Mouse (Mus musculus) T-helper 2 cell (primary cell): ENCODE data around the gene Zdhhc18.
"Not testable (repeated sequence)": the region's sequence is repeated elsewhere in the genome, so short reads cannot be mapped to it uniquely, and the experiment has no call there.

Experiments
- in situ Hi-C: fragments of 300-600 bp; cut with MboI, MseI; formaldehyde crosslinking; loops from one replicate; pipeline ENCODE4 v1.15.1; 2025; ENCODE audit warnings: high pct_unique_total_duplicates

The Zdhhc18 gene

GRCm38 (mm10) chr4:133662945-133663344 is 13.0 kb upstream of the Zdhhc18 start:
- in situ Hi-C loops, result loop anchor here (5.0 kb wide), 1 partner anchor 169 kb away; no protein-coding TSS in a partner anchor

DNA sequence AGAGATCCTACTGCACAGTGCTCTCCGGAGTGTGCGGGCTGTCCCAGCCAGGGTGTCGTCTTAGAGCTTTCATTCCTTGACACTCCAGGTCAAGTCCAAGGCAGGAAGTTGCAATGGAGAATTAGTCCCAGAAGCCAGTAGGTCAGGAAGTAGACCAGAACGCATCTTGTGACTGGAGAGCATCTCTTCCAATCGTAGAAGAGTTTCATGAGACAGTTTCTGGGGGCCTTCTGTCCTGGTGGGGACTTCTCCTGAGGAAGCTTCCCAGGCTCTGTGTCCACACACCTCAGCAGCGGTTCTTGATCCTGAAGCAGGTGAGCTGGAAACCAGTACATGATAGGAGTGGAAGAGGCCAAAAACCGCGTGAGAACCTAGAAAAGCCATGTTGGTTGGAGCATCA is 12.5 kb upstream of the Zdhhc18 start:
- in situ Hi-C loops, result loop anchor here (5.0 kb wide), 1 partner anchor 170 kb away; no protein-coding TSS in a partner anchor

DNA sequence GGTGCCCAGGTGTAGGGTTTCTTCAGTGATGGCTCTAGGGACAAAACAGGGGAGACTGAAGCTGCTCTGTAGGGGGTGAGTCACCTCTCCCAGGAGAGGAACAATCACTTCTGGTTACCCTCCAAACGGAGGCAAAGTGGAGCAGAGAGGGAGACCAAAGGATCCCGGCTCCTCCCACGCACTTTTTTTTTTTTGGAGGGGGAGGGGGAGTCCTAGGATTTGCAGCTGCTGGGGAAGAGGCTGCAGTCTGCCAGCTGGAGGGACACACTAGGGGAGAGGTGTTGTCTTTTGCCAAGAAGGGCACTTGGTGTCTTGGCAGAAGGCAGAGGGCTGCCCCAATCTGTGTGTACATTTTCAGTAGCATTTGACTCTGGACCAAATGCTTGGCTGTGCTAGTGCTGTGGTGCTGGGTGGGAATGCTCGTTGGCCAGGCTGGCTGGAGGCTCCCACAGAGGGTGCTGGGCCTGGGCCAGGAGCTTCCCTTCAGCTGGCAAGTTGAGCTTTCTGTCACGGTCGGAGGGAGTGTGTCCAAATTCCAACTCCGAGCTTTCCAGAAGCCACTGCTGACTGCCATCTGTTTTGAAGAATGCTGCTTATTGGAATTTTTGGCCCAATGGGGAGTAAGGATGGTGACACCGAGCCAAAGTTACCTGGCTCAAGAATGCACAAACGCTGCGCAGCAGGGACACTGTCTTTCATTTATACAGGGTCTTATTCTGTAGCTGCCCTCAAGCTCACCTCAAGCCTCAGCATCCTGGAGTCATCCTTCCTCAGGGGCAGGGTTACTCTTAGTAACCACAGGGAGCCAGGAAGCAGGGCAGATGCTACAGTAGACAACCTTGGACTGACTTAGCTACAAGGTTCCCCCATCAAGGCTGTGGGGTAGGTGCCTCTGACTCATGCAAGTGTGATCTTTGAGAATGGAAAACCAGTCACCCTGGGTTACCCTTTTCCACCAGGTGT is 10.5 kb upstream of the Zdhhc18 start:
- in situ Hi-C loops, result loop anchor here (5.0 kb wide), 1 partner anchor 172 kb away; no protein-coding TSS in a partner anchor

- in situ Hi-C loops, result loop anchor here (5.0 kb wide), 1 partner anchor 173 kb away; no protein-coding TSS in a partner anchor
Observed at GRCm38 (mm10) chr4:133659497-133660192, 9.7 kb upstream of the Zdhhc18 start.

DNA sequence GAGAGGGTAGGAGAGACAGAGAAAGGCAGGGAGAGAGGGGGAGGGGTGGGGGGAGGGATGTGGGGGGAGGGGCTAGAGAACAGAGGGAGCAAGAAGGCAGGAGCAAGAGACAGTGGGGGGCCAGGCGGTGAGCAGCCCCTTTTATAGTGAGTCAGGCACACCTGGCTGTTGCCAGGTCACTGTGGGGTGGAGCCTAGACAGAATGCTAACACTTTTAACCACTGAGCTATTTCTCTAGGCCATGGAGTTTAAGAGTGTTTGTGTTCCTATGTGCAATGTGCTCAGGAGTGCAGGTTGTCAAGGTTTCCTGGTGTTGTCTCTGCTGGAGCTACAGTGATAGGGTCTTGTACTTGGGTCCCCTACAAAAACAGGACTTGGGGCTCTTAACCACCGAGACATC is 8.8 kb upstream of the Zdhhc18 start:
- in situ Hi-C loops, result no loop called here

- in situ Hi-C loops, result no loop called here
Observed at GRCm38 (mm10) chr4:133657829-133658458, 8.0 kb upstream of the Zdhhc18 start.

GRCm38 (mm10) chr4:133656997-133657396 is 7.0 kb upstream of the Zdhhc18 start:
- in situ Hi-C loops, result no loop called here

DNA sequence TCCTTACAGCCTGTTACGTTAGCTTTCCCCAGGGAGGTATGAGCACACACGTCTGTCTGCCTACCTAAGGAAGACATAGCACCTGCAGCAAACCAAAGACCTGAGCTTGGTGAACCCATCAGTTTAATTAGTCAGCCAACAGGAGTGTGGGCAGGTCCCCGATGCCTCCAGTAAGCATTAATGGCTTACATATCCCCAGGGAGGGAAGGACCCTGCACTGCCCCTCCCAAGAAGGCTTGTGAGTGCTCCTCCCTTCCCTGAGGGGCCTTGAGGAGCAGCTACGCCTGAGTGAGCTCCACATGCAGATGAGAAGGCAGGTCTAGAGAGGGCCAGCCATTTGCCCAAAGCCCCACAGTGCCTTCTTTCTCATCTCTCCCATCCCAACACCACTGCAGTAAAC is 6.3 kb upstream of the Zdhhc18 start:
- in situ Hi-C loops, result no loop called here

- in situ Hi-C loops, result not testable (repeated sequence)
Observed at GRCm38 (mm10) chr4:133654070-133654469, 4.1 kb upstream of the Zdhhc18 start.

DNA sequence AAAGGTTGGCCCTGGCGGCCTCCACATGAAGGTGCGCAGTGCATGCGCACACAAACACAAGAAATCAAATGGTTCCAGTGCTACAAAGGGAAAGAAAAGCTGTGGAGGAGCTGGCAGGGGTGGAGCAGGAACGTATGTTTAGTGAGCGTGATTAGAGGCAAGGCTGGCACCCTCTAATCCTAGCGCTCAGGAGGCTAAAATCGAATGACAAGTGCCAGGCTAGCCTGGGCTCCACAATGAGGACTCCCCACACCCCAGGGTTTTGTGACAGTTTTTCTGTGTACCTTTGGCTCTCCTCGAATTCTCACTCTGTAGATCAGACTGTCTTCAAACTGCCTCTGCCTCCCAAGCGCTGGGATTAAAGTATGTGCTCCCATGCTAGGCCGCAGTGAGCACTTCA is 2.8 kb upstream of the Zdhhc18 start:
- in situ Hi-C loops, result no loop called here

DNA sequence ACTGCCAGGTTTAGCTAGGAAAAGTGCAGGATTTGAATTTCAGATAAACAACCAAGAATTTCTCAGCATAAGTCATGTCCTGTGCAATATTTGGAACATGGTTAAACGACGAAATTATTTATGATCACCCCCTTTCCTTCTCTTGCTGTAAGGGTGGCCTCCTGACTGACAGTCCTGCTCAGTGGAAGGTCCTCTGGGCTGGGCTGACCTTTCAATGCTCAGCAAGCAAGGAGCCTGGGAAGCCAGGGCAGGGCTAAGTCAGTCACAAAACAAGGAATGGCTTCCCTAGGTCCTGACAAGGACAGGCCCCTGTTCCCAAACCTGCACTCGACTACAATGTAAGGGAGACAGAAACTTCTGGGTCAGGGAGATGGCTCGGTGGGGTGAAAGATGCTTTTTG is 2.0 kb upstream of the Zdhhc18 start:
- in situ Hi-C loops, result no loop called here

GRCm38 (mm10) chr4:133651445-133651844 is 1.5 kb upstream of the Zdhhc18 start:
- in situ Hi-C loops, result no loop called here

- in situ Hi-C loops, result not testable (repeated sequence)
Observed at GRCm38 (mm10) chr4:133649464-133649863, 490 bp downstream of the Zdhhc18 start.

GRCm38 (mm10) chr4:133645680-133646079 is 4.3 kb downstream of the Zdhhc18 start:
- in situ Hi-C loops, result no loop called here

DNA sequence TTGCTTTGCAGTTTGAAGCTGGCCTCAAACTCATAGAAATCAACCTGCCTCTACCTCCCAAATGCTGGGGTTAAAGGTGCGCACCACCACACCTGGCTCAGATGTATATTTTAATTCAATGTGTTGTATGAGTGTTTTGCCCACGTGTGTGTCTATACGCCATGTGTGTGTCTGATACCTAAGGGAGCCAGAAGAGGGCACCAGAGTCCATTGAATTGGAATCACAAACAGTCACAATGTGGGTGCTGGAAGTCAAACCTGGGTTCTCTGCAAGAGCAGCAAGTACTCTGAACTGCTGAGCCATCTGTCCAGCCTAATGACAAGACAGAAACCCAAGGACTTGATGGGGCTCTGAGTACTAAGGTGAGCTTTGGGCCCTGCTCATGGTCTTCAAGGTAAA is 4.8 kb downstream of the Zdhhc18 start:
- in situ Hi-C loops, result no loop called here

GRCm38 (mm10) chr4:133634043-133634410 is 15.9 kb downstream of the Zdhhc18 start:
- in situ Hi-C loops, result no loop called here

- in situ Hi-C loops, result no loop called here
Observed at GRCm38 (mm10) chr4:133633332-133634042, 16.5 kb downstream of the Zdhhc18 start.

DNA sequence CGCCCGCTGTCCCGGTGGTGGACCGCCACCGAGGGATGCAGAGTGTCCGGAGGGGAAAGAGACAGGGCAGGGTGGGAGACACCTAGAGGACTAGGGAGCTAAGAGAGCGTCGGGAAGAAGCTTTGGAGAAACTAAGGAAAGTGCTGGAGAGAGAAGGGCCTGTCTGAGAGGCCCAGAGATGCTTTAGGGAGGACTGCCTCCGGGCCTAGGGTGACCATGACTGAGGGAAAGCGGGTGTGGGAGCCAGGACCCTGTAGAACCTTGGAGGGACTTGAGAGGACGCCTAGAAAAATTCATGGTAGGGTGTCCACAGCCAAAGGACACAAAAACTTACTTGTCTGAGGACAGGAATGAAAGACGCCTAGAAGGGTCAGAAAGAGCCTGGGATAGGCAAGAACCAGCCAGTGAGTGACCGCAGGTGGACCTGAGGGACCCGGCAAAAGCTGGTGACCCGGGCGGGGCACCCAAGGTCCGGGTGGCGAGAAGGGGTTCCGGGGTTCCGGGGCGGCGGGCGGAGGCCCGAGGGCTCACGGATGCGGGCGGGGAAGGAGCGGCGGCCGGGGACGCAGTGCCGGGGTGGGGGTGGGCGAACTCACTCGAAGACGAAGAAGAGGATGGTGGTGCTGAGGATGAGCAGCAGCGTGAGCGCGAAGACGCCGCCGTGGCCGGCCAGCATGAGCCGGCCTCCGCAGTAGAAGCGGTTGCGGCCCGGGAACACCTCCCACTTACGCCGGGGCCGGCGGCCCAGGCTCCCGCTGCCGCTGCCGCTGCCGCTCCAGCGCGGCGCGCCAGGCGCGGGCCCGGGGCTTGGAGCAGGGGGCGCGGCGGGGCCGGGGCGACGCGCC is 17.2 kb downstream of the Zdhhc18 start:
- in situ Hi-C loops, result no loop called here

DNA sequence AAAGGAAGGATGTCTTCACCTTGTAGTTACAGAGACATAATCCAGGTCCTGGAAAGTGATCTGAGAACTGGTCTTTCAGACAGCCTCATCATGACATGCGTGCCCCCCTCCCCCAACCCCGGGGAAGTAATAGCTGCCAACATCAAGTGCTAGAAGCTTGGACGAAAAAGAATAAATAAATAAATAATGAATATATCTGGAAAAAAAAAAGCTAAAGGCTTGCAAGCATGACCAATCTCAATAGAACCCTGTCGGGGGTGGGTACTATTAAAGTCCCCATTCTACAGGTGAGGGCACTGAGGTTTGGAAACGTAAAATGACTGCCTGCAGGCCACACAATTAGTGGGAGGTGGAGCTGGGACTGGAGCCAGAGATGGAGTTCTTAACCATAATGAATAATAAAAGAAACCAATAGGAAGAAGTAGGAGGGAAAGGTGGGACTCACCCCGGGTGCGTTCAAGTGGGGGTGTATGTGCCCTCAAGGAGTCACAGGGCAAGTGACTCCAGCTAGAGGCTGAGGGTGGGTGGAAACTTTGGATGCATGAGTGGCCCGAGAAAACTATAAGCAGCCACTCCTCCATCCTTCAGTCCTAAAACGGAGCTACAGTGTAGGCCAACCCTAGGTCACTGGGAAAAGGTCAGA is 18.1 kb downstream of the Zdhhc18 start:
- in situ Hi-C loops, result no loop called here
